Mouse (Mus musculus) telencephalon, adult 2 months (tissue): ENCODE measurements at regions not wholly inside any gene's neighbourhood (a gene's known extent, or its start where the extent isn't known, plus 50 kb on each side); places are given as distances from the start of the nearest gene placed in this dataset.
A peak's percentile ranks its signal among the peaks of the same experiment; 100 is the strongest.

Experiments used
- DNase-seq: peaks from one replicate; pipeline ENCODE4 v3.0.0-alpha.2; 2011; ENCODE audit warnings: low read depth, low spot score

DNA sequence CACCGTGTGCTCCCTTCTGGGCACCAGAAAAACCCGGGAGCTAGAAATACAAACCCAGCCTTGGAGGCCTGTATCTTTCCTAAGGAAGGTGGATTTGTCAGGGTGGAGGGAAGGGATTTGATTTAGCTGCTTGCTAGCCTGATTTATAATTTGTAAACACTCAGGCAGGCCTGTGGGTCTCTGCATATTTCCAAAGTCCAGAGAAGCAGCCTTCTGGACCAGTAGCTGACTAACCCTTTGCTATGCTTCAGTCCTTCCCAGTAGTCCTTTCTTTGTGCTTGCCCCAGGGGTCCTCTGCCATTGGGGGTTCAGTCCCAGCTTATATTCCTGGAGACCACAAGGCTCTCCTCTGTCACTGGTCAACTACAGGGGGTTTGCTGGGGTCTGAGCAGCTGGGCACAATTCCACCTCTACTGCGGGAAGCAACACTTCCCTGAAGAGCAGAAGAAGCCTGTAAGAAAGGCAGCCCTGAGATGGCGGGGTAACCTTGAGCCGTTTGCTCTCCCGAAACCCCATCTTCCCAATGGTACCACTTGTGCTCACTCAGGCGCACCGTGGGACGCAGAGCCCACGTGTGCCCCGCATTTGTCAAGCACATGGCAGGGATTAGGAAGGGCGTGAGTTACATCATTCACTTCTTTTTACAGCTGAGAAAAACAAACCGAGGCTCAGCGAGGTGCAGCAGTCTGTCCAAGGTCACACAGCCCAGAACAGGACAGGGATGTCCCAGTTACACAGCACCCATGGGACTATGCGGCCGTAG lies 85.7 kb downstream of the 1700001O22Rik start:
- DNase-seq, result no peak

DNA sequence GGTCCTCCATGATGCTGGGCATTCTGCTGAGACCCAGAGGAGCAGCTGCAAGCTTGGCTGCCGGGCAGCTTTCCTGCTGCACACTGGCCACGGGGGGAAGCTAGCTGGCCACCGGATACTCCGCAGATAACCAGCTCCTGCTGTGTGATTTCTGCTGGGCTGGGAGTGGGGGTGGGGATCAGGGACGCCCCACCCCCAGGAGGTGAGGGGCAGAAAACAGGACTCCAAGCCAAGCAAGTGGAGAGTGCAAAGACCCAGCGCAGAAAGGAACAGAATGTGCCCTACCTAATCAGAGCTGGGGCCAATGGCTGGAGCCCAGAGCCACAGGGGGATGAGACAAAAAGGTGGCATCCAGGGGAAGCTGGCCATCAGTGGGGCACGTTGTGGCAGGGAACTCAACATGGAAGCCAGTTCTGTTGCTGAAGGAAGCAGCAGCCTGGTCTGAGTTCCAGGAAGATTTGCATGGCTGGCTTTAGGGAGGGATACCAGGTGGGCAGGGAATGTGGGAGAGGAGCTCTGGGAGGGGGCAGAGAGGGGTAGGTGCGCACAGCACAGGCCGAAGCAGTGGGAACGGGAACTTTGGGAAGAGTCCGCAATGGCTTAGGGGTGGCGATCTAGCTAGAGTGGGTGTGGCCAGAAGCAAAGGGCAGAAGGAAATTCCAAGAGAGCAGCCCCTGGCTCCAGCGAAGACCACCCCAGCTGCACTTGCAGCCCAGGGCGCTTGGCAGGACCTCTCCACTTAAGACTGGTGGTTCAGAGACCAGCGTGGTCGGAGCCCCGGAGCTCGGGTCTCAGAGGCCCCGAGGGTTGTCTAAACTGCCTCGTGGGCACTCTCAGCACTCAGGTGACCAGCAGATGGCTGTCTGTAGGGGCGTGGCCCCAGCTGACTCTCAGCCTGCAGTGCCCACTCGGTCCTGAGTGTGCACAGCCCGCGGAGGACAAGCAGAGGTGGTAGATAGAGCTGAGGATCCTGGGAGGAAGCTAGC lies 86.6 kb downstream of the 1700001O22Rik start:
- DNase-seq, result no peak

DNA sequence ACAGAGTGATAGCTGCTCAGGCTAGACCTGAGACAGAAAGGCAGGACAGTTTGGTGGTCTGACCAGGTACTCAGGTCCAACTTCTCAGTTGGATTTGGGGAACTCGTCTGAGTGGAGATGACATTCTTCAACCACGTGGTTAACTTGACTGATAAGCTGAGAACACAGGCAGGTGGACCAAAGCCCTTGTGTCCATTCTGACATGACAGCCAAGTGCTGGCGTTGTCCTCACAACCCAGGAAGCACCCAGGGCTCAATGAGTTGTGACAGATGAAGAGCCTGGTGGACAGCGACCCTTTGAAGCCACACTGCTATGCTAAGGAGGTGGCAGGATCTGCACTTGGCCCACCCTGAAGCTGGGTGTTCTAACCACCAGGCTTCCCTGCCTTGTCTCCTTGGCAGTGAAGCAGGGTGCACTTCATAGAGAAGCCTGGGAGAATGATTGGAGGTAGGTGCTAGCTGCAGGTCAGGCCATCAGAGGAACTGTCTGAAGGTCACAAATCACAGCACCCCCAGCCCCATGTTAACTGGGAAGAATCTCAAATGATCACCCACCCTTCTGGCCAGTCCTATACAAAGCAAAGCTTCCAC lies 87.6 kb downstream of the 1700001O22Rik start:
- DNase-seq, result no peak

DNA sequence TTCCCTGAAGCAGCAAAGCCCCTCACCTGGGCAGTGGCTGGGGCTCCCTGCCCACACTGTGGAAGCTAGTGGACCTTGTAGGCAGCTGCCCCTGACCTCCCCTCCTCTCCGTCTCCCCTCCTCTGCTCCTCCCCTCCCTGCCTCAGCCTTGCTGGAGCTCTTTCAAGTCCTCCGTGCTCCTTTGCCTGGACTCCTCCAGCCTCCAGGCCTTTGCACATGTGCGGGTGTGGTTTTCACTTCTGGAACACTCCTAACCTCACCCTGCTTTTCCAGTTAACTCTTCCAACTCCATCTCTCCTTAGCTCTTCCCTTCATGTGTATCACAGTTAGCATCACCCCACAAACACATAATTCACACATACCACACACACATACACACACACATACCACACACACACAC lies 89.9 kb downstream of the 1700001O22Rik start:
- no peak for DNase-seq

DNA sequence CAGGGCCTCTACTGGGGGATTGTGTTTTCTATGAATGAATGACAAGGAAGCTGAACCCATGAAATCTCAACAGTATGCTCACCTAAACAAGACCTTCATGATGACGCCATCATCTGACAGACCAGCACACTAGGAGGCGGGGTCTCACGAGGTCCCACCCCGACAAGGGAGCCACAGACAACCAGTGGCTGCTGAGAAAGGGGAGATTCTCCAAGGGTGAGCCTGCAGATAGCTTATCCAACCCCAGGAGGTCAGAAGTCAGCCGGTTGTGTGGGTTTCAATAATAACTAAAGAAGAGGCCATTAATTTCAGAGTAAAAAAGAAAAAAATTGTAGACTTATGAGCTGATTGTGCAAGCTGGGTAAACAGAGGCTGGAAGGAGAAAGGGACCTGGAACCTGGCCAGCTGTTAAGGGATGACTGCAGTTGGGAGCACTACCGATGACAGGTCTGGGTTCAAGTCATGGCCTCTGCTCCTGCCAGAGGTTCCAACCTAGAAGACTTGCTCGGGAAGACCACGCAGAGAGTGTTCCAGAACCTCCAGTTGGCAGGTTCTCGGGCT lies 90.5 kb downstream of the 1700001O22Rik start:
- DNase-seq, result no peak

DNA sequence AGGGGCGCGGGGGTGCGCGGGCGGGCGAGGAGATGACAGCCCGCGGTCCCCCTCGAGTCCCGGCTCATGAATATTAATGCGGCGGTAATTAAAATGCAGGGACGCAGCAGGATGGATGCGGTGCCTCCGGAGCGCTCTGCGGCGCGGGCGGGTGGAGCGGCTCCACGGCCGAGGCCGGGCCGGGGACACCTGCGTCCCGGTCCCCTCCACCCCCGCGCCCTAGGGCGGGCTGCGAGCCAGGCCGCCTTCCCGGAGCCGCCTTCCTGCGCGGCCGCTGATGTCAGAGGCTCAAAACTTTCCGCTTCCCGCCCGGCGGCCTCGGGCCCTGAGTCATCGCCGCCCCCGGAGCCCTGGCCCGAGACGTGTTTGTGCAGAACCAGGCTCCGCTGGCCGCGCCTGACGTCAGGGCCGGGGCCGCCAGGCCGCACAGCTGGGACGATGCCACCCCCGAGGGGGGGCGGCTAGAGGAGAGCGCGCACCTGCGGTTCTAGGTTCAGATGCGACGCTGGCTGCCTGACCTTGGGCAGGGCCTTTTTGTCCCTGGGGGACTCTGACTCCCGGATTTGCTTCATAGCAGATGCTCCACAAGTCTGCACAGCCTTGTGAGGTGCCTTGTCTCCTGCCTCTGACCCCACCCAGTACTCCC lies 91.5 kb downstream of the 1700001O22Rik start:
- DNase-seq, result no peak

DNA sequence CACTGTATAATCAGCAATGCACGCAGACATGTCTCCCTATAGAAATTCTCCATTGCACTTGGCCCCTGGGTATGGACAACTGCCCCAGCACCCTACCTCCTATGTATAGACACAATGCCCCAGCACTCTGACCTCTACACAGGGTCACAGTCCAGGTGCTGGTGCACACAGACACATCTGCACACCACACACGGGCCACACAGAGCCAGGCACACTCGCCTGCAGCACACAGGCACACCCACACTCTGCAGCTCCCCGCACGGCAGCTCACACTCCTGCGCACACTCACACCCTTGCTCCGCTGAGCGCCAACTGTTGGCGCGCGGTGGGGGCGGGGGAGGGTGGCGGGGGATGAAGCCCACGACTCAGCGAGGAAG lies 92.0 kb downstream of the 1700001O22Rik start:
- DNase-seq, result no peak

DNA sequence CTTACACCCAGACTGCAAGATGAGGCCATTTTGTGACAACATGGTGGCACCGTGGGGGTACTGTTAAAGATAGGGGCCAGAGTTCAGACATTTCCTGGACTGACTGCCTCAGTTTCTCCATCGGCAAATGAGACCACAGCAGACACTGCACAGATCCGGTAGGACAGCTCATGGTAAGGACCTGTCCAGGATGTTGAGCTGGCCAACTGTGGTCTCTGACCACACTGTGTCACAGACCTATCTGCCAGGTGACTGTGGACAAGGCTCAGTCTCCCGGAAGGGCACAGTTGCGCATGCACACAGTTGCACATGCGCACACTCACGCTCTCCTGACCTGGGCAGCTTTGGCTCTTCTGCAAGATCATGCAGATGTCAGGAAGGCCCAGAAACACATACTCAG lies 92.6 kb downstream of the 1700001O22Rik start:
- no peak for DNase-seq

DNA sequence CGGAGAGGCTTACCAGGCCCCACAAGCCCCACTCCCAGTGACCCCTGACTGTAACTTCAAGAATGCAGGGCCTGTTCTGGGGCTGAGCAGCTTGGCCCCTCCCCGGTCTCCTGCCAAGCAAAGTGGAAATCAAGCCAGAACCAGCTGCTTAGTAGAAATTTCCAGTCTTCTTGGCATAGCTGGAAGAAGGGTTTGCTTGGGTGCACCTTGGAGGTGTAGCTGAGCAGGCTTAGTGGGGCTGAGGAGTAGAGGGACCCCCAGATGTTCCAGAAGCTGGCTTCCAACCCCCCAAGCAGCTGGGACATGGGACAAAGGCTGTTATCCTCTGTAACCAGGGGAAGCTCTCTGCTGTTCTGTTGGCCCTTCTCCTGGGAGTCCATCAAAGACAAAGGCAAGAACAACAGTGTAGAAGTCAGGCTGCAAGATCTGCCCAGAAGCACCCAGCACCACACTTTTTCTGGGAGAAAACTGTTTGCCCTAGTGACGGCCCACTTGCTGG lies 94.0 kb downstream of the 1700001O22Rik start:
- DNase-seq, result no peak

DNA sequence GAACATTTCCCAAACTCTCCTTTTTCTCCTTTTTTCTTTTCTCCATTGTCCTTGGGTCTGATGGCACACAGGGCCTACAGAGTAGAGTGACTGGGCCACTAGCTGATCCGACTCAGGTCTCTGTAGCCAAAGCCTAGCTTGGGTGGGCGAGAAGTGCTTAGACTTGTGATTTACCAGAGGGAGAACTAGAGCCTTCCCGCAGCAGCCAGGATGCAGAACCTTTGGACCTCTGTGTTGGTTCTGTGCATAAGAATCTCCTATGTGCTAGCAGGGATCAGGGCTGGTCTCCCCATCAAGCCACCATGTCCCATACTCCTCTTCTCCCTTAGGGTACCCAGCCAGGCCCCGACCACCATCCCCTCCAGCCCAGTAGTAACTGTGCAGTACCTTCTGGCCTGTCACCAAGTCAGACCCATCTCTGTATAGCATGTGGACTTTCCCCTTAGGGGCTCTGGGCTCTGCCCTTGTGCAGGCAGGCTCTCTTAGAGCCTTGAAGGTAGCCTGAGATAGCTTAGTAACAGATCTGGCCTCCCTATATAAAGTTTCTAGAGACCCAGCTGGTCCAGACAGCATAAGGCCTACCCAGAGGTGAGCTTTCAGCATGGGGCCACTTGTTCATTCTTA lies 94.6 kb downstream of the 1700001O22Rik start:
- no peak for DNase-seq

DNA sequence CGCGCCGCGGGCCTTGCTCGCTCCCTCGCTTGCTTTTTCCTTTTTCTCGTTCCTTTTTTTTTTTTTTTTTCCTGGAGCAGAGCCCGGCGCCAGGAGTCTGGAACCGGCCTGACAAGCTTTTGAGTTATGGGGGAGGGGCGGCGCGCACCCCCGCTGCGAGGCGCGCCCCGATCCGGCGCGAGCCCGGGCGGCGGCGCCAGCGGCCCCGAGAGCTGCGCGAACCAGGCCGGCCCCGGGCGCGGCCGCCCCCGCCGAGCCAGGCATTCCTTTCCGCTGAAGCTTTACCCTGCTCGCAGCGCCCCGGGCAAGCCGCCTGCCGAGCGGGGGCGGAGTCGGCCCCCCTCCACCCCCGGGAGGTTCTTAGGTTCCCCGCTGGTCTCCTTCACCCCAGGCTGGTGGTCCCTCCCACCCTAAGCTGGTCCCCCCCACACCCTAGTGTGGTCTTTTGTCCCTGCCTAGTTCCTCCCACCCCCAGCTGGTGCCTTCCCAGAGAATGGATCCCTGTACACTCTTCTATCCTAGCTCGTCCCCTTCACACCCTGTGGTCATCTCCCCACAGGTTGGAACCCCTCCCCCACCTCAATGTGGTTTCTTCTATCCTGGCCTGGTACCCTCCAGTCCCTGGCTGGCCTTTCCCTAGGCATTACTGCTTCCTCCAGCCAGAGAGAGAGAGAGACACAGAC lies 95.3 kb downstream of the 1700001O22Rik start:
- DNase-seq, result no peak

DNA sequence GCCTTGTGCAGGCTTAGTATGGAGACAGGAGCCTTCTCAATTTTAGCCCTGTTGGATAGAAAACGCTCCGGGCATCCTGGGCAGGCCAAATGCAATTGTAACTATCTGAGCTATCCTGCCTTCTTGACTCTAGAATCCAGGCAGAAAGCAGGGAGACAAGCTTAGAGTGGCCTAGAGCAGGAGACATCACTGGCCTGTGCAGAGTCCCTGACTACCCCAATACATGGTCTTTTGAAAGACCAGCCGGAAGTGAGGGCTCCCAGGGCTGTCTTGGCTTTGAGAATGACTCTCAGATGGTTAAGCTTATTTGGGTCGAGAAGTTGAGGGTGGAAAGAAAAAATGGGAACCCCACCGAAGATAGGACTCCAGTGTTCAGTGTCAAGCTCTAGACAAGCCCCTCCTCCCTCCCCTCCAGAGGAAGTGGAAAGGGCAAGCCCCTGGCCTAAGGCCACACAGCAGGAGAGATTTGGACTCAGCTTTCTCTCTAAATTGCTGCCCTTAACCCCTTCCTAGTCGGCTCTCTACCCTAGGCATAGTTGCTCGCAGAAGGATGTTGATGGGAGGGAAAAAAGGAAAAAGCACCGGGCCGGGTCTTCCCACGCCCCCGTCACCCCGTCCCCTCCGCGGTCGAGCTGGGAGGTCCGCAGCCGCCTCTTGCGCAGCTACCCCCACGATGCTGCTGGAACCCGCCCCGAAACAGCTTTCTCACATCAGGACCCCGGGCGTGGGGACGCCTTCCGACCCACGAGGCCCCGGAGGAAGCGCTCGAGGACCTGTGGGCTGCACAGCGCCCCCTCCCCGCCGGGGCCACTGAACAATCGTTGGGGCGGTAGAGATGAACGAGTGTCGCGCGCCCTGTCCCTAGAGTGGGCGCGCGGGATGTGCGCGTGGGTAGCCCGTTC lies 96.1 kb downstream of the 1700001O22Rik start:
- no peak for DNase-seq

DNA sequence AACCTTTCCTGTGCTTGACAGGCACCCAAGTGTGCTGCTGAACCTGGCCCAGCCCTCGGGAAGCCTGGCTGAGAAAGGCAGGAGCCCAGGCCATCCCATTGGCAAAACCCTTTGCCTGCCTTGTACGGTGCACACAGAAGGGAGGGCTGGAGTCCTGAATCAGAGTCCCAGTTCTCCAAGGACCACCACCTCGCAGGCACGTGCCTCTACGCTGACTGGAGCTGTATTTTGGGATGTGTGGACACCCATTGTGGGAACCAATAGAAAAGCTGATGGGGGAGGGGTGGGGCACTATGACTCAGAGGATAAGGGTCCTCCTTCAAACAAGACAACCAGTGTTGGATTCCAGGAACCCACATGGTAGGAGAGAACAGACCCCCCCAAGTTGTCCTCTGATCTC lies 97.4 kb downstream of the 1700001O22Rik start:
- DNase-seq, result no peak

DNA sequence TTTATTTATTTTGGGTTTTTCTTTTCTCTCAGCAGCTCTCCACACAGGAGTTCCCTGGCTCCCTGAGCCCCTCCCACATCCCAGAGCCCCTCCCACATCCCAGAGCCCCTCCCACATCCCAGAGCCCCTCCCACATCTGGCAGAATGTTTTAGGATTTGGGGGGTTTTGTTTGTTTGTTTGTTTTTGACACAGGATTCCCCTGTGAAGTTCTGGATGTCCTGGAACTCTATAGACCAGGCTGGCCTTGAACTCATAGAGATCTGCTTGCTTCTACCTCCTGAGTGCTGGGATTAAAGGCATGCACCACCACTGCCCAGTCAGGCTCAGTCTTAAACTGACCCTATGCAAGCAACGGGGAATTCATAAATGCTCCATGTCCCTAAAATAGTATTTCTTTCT lies 100.2 kb downstream of the 1700001O22Rik start:
- DNase-seq, result no peak

DNA sequence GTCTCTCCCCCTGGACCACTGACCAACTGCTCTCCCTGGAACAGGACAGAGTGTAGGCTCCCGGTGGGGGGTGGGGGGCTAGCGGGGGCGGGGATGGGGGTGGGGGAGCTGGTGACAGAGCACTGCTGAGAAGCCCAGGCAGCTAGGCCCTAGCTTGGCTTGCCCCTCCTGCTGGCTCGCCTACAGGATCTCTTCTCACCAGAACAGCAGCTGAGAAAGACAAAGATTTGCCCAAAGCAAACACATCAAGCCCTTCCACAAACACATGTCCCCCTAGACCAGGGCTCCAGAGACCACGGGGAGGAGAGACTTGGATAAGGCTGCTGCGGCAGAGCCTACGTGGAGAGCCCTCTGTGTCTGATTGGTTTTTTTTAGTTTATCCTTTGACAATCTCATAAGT lies 100.8 kb downstream of the 1700001O22Rik start:
- DNase-seq, result no peak

DNA sequence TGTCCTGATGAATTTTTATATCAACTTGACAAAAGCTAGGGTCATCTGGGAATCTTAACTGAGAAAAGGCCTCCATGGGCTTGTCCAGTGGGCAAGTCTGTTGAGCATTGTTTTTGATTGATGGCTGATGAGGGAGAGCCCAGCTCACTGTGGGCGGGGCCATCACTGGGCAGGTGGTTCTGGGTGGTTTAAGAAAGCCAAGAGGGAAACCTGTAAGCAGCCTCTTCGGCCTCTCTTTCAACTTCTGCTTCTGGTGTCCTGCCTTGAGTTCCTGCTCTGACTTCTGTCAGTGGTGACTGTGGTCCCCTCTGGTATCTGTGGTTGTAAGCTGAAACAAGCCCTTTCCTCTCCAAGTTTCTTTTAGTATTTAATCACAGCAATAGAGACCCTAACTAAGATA lies 102.6 kb downstream of the 1700001O22Rik start:
- no peak for DNase-seq

DNA sequence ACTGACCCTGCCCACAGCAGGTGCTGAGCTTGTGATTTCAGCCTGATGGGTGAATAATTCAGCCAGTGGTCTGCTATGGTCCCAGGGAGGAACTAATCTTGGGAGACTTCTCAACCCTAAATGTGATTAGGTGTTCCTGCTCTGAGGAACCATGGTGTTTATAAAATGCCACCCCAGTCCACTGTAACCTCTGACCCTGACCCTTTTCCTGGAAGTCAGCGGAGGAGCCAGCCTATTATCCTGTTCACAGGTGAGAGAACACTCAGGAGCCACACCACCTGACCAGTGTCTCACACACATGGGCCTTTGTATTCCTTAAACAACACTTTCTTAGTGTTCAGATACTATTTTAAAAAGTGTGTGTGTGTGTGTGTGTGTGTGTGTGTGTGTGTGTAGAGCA lies 103.0 kb downstream of the 1700001O22Rik start:
- DNase-seq, result no peak

DNA sequence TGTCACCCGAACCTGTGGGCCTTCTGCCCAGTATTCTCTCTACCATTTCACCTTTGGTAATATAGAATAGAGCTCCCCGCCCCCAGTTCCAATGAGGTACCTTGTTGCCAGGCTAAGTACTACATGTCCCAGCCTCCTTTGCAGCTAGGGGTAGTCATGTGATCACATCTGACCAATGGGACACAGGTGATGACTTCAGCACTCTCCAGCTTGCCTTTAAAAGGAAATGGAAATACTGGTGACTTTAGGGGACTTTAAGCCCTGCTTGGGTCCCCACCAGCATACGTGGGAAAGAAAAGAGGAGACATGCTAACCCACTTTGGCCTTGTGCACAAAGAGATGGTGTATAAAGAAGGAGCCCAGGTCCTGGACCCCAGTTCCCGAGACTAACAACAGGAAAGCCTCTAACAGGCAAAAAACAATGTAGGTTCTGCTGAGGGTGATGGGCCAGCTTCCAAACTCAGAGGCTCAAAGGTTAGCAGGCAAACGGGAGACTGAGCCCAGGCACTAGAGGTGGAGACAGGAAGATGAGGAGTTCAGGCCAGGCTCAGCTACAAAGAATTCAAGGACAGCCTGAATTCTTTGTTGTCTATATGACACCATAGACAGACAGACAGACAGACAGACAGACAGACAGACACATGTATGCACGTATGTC lies 103.5 kb downstream of the 1700001O22Rik start:
- DNase-seq, result peak; percentile 93
